Mouse (Mus musculus) granulocyte monocyte progenitor cell, adult 5-6 weeks (primary cell): ENCODE results near the gene Fam117a. TPM values are rescaled to one million over a fixed set of nuclear protein-coding genes. Genes with fewer than 3 reads are reported as not detected.

Experiments
- ATAC-seq: replicated peaks from 2 replicates; pipeline ENCODE4 v1.8.0; 2016; ENCODE audit warnings: mild to moderate bottlenecking, moderate TSS enrichment, inconsistent platforms; ENCODE audit not compliant: poor library complexity, severe bottlenecking
- total RNA-seq, 2 experiments: library from RNA; stranded (forward) in 1 of 2; stranded (reverse) in 1 of 2; fragments of 200-712, 200-1000 nt in 1 of 2; fragments of >200 nt in 1 of 2; fragmentation: Nextera tagmentation in 1 of 2; gene quantifications; 2 replicates each; pipeline ENCODE4 v1.2.3; 2014 to 2017

Fam117a gene
- 127 and 147 TPM in 2 replicates for total RNA-seq (2014; fragmentation: Nextera tagmentation)
- total RNA-seq (2017), result 90.2 and 90.8 TPM in 2 replicates

DNA sequence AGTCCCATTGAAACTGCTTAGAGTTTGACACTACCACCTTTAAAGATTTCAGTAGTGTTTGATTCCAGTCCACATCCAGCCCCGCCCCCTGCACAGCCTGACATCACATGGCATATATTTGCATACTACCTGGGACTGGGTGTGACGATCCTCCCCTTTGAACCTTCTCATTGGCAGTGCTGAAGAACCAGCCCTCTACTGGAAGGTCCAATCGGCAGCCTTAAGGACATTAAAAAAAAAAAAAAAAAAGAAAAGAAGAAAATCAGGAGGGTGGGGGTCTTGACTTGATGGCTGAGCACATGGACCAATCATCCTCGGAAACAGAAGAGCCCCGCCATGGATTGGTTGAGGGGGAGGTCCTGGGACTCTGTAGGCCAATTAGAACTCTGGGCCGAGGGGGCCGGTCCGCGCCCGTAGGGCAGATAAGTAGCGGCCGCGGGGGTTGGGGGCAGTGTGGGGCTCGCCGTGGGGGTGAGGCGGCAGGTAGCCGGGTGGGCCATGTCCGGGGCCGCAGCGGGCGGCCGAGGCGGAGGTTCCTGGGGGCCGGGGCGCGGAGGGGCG, at the start of gene Fam117a:
Gene Fam117a (plus strand): TSS at position 451 of the 561 bp plus-strand sequence.
- ATAC-seq, result peak; percentile 72

DNA sequence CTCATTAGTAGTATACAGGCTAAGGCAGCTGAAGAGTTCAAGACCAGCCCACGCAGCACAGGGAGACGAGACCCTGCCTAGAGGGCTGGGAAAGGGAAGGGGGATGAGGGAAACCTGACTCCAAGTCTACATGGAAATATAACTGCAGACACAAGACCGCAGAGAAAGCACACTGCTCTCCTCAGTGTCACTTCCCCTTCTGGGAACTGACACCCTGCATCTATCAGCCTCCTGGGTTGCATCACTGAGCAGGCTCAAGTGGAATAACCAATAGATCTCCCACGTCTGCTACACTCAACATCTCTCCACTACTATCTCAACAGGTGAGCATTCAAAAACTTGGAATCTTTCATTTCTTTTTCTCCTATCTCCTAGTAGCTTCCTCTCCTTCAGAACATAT, 44.8 kb upstream of the Fam117a start:
- ATAC-seq, result peak; percentile 94

DNA sequence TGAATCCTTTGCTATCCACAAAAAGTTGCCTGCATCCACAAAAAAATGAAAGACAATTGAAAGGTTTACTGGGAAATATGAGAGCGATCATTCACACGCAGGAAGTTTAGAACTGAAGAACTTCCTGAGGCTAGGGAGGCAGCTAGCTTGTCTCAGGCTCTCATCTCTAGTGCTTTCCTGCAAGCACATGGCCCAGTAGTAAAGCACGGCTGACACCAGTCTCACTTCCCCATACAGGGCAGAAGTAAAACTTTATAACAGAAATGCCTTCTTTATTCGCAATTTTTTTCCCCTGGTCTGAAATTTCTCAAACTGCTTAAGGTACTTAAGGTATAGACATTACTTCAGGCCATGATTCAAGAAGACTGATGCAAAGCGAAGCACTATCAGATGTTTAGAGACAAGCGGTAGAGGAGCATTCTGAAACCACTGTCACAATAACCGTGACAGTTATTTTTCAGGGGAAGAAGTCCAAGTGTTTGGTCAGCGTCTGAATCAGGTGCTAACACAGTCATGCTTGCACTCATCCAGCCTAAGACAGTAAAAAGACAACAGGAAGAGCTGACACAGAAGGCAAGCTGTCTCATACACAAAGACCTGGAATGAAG, 43.7 kb upstream of the Fam117a start:
- peak; percentile 81 for ATAC-seq

DNA sequence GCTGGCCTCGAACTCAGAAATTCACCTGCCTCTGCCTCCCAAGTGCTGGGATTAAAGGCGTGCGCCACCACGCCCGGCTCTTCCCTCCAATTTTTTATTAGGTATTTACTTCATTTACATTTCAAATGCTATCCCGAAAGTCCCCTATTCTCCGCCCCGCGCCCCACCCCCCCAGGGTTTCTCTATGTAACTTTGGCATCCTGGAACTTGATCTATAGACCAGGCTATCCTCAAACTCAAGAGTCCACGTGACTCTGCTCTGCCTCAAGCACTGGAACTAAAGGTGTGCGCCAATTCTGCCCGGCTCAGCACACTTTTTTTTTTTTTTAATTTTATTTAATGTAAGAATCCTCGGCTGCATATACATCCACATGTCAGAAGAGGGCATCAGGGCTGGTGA, 41.1 kb upstream of the Fam117a start:
- ATAC-seq, result no peak

DNA sequence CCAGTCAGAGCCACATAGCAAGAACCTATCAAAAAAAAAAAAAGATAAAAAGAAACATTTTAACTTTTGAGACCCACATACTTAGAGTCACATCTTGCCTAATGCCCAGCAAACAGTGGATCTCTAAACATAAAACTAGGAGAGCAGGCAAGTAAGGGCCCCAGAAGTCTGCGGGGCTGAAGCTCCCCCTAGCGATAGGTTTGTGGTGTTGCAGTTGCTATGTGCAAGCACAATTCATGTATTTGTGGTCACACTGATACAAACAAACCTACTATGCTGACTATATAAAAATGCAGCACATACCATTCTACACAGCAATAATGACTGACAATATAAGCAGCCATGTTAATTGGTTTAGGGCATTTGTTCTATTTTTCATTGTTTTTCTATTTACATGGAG, 38.7 kb upstream of the Fam117a start:
- ATAC-seq, result peak; percentile 76

DNA sequence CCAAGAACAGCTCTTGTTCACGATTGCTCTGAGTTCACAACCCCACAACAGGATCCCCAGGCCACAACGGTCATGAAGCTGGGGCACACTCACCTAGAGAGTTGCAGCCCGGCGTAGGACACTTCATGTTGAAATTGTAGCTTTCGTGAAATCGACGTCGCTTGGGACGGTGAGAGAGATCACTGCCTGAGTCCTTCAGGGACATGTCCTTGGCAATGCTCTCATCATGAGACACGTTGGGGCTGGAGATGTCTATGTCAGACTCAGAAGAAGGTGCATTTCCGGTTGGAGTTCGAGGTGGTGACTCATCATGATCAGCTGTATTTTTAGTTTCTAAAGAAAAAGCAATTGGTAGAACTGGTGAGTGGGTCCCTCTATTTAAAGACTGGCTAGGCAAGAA, 36.9 kb upstream of the Fam117a start:
- ATAC-seq, result no peak

DNA sequence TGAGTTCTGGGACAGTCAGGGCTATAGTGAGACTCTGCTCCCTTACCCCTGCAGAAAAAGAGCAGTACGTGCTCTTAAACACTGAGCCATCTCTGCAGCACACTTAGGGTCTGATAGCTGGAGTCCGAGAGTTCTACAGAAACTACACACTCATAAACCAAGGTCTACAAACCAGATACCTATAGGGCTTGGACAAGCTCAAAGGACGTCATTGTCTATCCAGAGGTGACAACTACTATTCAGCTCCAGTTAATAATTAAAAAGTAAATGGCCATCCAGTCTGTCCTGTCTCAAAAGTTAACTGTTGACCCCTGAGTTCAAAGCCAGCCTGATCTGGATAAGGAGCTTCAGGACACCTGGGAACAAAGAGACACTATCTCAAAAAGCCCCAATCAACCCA, 35.0 kb upstream of the Fam117a start:
- ATAC-seq, result no peak

DNA sequence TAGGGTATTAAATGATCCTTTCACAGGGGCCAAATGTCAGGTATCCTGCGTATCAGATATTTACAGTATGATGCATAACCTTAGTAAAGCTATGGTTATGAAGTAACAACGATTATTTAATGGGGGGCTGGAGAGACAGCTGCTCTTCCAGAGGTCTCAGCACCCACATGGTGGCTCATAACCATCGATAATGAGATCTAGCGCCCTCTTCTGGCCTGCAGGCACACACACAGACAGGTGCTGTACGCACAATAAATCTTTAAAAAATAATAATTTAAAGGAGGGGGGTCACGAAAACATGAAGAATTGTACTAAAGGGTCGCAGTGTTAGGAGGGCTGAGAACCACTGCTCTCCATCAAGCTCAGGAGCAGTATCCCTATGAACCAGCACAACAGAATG, 31.2 kb upstream of the Fam117a start:
- ATAC-seq, result no peak

DNA sequence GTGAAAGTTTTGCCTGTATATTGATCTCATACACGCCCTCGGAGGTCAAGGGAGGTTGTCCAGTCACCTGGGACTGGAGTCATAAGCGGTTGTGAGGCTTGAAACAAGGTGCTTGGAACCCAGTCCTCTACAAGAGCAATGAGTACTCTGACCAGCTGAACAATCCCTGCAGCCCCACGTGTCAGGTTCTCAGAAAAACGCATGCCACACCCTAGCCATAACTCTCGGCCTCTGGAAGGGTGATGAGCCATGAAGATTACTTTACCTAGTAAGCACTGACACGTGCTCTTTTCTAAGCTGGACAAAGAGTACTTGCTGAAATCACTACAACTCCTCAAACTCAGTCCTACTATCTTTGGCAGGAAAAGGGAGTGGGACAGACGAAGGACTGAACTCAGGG, 29.3 kb upstream of the Fam117a start:
- ATAC-seq, result no peak

DNA sequence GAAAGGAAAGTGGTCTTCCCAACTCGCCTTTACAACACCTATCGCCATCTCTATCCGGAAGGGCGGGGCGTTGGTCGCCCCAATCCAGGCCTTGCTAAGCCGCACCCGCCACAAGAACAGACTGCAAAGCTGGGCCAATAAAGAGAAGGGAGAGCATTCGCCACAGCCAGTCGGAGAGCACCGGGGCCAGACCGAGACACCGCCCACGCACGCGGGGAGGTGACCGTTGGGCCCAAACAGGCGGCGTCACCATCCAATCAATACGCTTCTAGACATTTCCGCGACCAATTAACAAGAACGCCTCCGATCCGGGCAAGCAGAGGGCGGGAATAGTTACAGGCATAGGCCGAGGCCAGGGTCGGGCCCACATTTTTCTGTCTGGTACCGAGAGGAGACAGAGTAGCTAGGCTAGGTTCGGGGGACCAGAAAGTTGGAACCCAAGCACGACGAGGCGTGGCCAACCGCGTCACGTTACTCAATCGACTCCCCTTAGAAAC, 27.3 kb upstream of the Fam117a start:
- peak; percentile 91 for ATAC-seq

DNA sequence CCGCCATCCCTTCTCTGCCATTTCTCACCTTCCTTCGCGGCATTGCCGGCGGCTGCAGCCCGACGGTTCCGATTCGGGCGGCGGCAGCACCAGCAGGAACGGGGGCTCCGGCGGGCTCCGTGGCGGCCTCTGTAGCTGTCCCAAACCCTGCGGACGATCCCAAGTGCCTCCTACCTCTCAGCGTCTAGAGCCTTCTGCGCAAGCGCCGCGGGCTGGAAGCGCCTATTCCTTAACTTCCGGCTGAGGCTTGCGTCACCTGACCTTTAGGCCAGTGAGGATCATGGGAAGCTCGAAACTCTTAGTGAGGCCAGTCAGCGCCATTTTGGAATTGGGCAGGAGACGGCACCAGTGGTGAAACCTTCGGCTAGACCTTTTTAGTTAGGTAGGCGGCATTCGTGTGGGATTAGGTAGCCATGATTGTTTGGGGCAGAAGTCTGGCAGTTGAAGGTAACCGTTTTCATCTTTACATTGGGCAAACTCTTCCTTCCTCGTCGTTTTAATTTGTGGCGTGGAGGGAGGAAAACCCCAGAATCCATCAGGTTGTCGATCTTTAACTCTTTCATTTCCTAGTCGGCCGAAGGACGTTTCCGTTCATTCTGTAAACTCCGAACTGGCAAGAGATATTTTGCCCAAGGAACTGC, 26.7 kb upstream of the Fam117a start, which contains the start of gene Kat7:
Gene Kat7 (minus strand): TSS at position 240 of the 641 bp plus-strand sequence.
- peak; percentile 80 for ATAC-seq

DNA sequence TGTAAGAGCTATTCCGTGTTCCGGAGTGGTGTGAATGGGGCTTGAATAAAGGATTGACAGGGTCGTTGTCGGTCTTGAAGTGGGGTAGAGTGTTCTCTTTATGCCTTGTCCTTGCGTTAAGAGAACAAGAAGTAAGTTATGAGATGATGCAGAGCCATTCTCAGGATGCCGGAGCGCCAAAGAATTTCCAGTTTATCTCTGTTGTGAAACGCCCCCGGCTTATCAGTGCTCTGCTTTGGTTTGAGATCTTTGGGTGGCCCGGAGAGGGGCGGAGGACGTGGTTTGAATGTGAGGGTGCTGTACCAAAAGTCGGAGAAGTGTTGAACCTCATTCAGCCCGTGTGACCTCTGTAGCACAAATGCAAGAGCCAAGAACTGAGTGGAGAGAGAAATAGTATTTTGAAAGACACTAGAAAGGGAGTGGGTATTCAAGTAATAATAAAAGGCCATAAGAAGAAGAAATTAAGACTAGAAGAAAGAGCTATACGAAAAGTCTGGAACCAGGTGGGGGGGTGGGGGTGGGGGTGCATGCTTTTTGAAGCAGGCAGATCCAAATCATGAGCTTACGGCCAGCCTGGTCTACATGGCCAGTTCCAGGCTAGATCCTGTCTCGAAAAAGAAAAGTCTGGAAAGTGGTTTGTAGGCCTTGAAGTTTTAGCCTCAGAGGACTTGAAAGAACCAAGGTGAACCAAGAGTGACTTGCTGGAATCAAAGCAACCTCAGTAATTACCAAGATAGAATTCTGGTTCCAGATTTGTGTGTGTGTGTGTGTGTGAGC, 26.0 kb upstream of the Fam117a start:
- ATAC-seq, result no peak

DNA sequence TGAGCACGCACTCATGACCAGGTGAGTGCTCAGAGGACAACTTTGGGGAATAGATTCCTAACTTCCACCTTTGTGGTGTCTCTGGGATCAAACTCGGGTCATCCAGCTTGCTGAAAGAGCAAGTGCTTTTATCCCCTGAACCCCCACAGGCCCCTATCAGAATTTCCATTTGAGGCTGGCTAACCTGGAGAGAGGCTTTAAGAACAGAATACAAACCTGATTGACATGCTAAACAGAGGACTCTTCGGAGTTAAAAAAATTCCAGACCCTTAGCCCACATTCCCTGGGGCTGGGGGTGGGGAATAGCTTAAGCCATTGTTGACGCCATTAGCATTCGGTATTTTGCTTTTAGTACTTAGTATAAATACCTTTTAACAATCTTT, 25.4 kb upstream of the Fam117a start:
- no peak for ATAC-seq

DNA sequence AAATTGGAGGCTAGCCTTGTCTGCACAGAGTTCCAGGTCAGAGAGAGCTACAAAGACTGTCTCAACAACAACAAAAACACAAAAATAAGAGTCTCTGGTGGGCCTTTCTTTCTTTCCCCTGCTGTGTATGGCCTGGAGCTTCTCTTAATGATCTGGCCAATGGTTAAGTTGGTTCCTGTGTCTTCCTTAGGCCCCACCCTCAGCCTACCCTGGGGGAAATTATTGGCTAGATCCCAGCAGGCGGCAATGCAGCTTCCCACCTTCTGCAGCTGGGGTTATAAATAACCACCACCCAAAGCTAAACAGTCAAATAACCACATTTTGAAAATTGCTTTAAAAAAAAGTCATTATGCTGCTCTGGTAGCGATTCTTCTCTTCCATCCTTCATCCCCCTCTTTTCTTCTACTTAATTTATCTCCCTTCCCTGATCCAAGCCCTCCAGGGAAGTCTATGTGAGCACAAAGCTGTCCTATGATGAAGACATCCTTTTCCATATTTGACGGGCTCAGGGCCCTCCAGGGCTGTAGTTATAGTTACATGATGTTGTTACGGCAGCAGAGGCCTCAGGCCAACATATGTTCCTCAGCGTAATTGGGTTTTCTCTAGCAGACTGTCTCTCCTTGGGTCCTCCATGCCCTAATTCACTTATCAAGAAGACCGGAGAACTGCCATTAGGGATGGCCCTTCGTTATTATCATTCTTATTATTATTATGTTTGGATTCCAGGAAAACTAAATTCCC, 21.4 kb upstream of the Fam117a start:
- ATAC-seq, result peak; percentile 29; the same call in 1 of the 2 replicates

DNA sequence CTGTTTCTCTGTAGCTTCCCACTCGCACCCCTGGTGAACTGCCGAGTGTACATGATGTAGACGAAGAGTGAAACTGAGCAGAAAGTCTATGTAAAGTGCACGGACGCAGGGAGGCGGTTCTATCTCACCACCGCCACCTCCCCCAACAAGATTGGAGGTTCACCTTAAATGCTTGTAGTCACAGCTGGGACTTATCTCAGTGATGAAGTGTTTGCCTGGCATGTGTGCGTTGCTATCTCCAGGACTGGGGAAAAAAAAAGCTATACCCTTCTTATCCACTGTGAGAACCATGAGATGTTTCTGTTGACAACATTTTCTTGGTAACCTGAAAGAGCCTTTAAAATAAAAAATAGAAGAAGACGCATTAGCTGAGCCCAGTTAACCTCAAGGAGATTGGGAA, 18.7 kb upstream of the Fam117a start:
- ATAC-seq, result no peak

DNA sequence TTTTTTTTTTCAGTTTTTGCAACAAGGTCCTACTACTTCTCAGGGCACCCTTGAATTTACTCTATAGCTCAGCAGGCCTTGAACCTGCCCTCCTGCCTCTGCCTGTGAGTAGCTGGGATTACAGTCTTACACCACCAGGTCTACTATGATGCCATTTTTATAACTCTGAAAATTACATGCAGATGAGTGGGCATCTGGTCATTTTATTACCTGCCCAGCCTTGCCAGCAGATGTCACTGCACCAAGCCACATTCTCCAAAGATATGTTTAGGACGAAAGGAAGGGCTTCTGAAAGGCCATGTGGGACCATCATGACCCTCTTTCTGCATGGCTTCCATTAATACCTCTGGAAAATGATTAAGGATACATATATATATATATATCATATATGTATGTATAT, 17.3 kb upstream of the Fam117a start:
- ATAC-seq, result peak; percentile 50; the same call in 1 of the 2 replicates

DNA sequence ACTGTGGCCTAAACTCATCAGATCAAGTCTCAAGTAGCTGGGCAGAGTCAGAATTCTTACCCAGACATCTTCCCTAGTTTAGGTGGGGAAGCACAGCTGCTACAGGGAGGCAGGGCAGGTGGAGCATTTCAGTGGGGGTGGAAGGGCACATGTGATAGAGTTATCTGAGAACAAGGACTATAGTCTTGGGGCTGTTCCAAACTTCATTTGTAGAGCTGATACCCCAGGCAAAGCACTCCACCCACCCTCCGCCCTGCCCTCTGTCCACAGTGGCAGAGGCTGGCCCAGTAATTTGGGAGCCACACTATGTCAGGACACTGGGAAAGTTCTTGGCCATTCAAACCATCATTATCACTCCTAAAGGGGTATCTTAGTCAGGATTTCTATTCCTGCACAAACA, 16.8 kb upstream of the Fam117a start:
- ATAC-seq, result no peak

DNA sequence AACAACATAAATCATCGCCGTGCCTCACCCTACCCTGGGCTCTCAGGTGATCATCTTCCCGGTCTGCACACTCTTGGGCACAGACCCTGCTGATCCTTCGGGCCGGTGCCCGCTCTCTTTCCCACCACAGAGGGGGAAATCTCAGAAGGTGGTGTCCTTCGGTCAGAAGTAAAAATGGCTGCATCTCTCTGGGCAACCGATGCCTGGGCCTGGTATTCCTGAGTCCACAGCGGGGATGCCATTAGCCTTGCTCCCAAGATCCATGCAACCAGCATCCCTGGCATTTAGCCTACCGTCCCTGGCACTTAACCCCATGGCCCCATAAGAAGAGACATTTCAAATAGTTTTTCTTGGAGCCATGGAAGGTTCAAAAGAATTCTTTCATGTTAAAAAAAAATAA, 12.6 kb upstream of the Fam117a start:
- ATAC-seq, result no peak

DNA sequence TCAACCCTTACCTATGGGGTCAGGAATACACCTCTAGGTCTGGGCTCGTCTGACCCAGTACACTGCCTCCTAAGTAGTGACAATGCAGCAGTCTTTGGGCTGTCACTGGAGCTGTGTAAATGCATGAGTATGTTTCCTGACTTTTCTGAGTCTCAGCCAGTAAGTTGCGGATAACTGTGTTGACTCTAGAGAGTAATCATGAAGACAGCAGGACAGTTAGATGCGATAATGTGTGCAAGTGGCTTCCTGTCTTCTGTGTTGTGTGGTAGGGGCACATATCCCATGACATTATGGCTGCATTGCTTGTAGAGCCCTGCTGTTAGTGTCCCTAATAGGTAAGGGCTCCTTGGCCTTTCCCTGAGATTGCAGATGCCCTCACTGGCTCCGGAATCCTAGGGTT, 11.0 kb upstream of the Fam117a start:
- no peak for ATAC-seq

DNA sequence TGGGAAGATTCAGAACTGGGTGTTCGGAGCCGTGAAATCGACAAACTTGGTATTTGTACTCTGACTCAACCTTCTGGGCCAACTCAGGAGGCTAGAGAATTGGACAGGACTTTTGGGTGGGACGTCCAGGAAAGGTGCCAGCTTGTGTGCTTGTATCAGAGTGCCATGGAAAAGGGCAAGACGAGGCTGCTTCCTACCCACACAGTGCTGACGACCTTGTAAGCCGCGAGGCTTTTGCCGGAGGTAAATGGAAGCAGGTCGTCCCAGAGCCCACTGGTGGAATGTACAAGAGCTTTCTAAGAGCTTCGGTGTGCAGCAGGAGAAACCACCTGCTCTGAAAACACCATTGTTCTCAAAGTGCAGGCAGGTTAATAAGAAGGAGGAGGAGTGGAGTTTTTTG, 10.6 kb upstream of the Fam117a start:
- no peak for ATAC-seq
